Mouse (Mus musculus) mesoderm, embryonic 11.5 days (tissue): ENCODE results near the gene Pcx.

ENCODE experiments used
- DNase-seq: peaks from one replicate; pipeline ENCODE4 v3.0.0-alpha.2; 2012; ENCODE audit warnings: low read depth, low spot score

Pcx gene

GRCm38 (mm10) chr19:4509986-4510963 is at the start of gene Pcx:
Pcx (plus strand) TSS chr19:4510472.
- peak; percentile 99 for DNase-seq

GRCm38 (mm10) chr19:4461981-4462380 is 48.3 kb upstream of the Pcx start:
- no peak for DNase-seq

GRCm38 (mm10) chr19:4464666-4465065 is 45.6 kb upstream of the Pcx start:
- no peak for DNase-seq

- no peak for DNase-seq
These were observed 41.9 kb upstream of the Pcx start for GRCm38 (mm10) chr19:4468363-4468762.

GRCm38 (mm10) chr19:4473549-4473948 is 36.7 kb upstream of the Pcx start:
- DNase-seq, result no peak

- DNase-seq, result no peak
These were observed 35.5 kb upstream of the Pcx start for GRCm38 (mm10) chr19:4474739-4475138.

GRCm38 (mm10) chr19:4475224-4475925 is 34.9 kb upstream of the Pcx start:
- no peak for DNase-seq

GRCm38 (mm10) chr19:4476601-4477257 is 33.5 kb upstream of the Pcx start:
- no peak for DNase-seq

- no peak for DNase-seq
These were observed 32.7 kb upstream of the Pcx start, which contains the start of gene Syt12 for GRCm38 (mm10) chr19:4477345-4478189. Syt12 (minus strand) TSS chr19:4477447.

GRCm38 (mm10) chr19:4478190-4478516 is 32.1 kb upstream of the Pcx start:
- DNase-seq, result no peak

- no peak for DNase-seq
These were observed 30.2 kb upstream of the Pcx start for GRCm38 (mm10) chr19:4480041-4480440.

- no peak for DNase-seq
These were observed 28.9 kb upstream of the Pcx start for GRCm38 (mm10) chr19:4481326-4481725.

- no peak for DNase-seq
These were observed 28.0 kb upstream of the Pcx start for GRCm38 (mm10) chr19:4482111-4482859.

GRCm38 (mm10) chr19:4485006-4485405 is 25.3 kb upstream of the Pcx start:
- peak; percentile 47 for DNase-seq

GRCm38 (mm10) chr19:4487877-4488276 is 22.4 kb upstream of the Pcx start:
- DNase-seq, result no peak

GRCm38 (mm10) chr19:4491080-4491695 is 19.1 kb upstream of the Pcx start:
- DNase-seq, result peak; percentile 23

- DNase-seq, result no peak
These were observed 17.6 kb upstream of the Pcx start for GRCm38 (mm10) chr19:4492526-4493296.

GRCm38 (mm10) chr19:4494707-4495106 is 15.6 kb upstream of the Pcx start:
- DNase-seq, result no peak

- DNase-seq, result no peak
These were observed 14.5 kb upstream of the Pcx start for GRCm38 (mm10) chr19:4495814-4496213.
